Mouse (Mus musculus): Measurements from ENCODE around the gene Reg4.

Gene Reg4

DNA sequence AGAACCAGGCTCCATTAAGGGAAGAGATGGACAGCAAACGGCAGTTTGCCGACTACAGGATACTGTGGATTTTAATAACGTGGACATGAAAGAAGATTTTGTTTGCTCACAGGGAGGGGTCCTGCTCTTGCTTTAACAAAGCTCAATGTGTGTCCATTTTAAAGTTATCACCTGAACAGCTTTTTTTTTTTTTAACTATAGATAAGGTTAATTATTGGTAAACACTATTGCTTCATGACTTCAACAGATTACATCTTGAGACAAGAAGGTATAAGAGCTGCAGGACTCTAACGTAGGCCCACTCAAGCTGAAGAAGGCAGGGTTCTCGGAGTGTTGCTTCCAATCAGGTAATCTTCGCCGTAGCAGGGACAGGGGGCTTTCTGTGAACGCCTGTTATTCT lies at the start of gene Reg4:
TSS of gene Reg4 (plus strand) at position 301 of the 400 bp plus-strand sequence.
- DNase-seq (ENCODE audit: low spot score), result no peak

DNA sequence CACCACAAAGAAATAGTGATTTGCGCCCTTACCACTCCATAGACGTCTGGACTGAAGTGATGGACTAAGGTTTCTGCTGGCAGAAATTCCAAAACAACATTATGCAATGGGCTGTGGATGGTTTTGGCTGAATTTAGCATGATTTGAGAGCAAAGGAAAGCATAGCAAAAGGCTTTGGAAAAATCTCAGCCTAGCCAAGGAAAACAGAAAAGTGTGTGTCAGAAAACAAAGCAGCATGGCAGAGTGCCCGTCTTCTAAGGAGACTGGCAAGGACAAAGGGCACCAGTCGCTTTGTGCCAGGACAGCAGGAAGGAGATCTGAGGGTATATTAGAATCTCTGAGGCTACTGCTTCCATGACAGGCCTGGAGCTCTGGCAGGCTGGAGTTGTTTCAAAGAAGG lies 43.6 kb upstream of the Reg4 start:
- no peak for DNase-seq (ENCODE audit: low spot score)

DNA sequence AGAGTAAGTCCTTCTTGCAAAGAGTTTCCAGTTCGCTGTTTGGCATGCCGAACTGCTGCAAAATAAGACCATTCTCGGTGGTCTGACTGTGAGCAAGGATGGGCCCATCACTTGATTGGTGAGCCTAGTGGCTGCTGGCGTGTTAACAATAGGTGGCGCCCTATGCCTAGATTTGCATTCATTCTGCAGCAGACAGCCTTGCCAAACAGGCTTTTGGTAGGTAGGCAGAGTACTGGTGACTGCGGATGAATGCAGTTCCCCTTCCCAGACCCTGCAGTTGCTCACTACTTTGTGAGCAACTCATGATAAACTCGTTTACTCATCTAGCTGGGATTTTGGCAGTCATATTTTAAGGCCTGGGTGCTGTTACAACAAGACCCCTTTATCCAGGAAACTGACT lies 41.2 kb upstream of the Reg4 start:
- DNase-seq (ENCODE audit: low spot score), result peak; percentile 46

GRCm38 (mm10) chr3:98185163-98185714 lies 36.7 kb upstream of the Reg4 start:
- DNase-seq (ENCODE audit: low spot score), result no peak

GRCm38 (mm10) chr3:98187777-98188176 lies 34.2 kb upstream of the Reg4 start:
- no peak for DNase-seq (ENCODE audit: low spot score)

GRCm38 (mm10) chr3:98197711-98198532 lies 24.0 kb upstream of the Reg4 start:
- no peak for DNase-seq (ENCODE audit: low spot score)

- DNase-seq (ENCODE audit: low spot score), result no peak
These were observed 22.2 kb upstream of the Reg4 start for GRCm38 (mm10) chr3:98199747-98200146.

GRCm38 (mm10) chr3:98203282-98203681 lies 18.7 kb upstream of the Reg4 start:
- DNase-seq (ENCODE audit: low spot score), result no peak

- no peak for DNase-seq (ENCODE audit: low spot score)
These were observed 15.0 kb upstream of the Reg4 start for GRCm38 (mm10) chr3:98206977-98207376.

- DNase-seq (ENCODE audit: low spot score), result no peak
These were observed 12.8 kb upstream of the Reg4 start for GRCm38 (mm10) chr3:98209161-98209560.

DNA sequence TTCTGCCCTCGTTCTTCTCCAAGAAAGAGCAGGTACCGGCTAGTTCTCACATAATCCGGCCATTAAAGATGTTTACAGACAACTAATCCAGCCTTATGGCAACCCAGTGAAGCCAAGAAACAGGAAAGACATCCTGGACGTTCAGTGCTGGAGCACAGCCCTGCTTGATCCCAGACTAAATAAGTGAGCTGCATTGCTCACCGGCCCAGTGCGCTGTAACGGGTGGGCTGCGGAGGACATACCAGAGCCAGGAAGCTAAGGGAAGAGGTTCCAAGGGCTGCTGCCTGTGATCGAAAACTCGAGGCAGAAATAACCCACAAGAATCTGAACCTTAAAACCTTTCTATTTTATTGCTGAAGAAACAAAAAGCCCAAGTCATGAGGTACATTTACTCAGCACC lies 11.1 kb upstream of the Reg4 start:
- DNase-seq (ENCODE audit: low spot score), result no peak

DNA sequence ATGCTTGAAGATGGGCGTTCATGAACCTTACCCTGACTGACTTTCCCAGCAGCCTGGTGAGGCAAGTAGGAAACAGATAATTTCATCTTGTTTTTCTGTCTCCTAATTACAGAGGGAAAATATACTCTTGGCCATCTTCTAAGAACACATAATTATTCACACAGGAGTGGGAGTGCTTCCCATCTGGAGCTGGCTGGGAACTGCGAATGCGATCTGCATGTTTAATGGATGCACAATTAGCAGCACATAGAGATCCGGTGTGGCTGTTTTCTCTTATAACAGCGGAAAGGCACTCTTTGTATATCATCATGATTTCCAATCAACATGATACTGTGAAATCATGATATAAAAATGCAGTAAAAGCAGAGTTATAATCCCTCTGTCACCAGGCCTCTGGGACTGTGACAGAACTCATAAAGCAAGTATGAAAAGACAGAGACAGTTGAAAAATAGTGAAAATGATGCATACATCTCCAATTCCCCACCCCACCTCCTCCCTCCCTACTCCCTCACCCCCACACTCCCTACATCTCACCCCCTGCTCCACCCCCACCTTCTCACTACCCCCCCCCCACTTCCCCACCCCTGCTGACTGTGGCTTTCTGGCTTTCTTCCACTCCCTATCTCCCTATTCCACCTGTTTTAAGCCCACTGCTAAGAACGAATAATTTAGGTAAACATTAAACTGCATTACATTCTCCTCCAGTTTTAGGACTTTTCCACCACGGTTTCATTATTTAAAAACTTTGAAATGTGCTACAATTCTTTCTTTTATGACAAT lies 10.5 kb upstream of the Reg4 start:
- peak; percentile 79 for DNase-seq (ENCODE audit: low spot score)

GRCm38 (mm10) chr3:98216296-98216695 lies 5.7 kb upstream of the Reg4 start:
- DNase-seq (ENCODE audit: low spot score), result no peak

- no peak for DNase-seq (ENCODE audit: low spot score)
These were observed 1.3 kb downstream of the Reg4 start for GRCm38 (mm10) chr3:98223263-98223662.

- DNase-seq (ENCODE audit: low spot score), result peak; percentile 40
These were observed 2.0 kb downstream of the Reg4 start for GRCm38 (mm10) chr3:98223783-98224580.

DNA sequence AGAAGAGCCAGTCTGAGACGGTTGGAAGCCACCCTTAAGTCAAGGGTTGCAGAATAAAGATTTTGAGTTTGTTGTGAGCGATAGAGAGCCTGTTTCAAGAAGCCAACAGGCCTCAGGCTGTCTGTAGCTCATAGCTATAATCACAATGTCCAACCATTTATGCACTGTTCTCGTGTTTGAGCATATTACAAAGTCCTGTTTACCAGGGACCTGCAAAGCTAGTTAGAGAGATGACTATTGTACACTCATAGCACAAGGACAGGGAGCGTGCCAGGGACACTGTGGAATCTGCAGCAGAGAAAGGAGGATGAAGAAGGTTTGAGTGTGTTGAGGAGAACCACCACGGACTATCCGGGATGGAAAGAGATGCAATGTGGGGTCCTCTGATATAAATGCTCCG lies 3.0 kb downstream of the Reg4 start:
- DNase-seq (ENCODE audit: low spot score), result no peak

DNA sequence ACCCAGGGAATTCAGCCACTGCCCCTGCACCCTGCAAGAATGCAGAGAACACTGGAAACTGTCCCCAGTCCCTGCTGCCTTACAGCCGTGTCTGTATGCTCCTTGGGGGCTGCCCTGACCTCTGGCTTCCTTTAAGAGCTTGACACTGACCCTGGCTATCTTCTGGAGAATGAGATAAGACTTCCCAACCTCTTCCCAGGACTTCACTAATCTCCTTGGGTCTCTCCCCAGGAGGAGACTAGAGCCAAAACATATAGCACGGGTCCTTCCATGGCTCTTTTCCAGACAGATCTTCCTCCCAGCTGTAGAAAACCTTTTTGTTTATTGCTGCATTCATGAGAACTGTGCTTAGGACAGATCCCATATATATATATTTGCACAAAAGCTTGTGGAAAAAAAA lies 3.8 kb downstream of the Reg4 start:
- DNase-seq (ENCODE audit: low spot score), result no peak

GRCm38 (mm10) chr3:98226988-98227610 lies 5.1 kb downstream of the Reg4 start:
- peak; percentile 61 for DNase-seq (ENCODE audit: low spot score)

GRCm38 (mm10) chr3:98227763-98228162 lies 5.8 kb downstream of the Reg4 start:
- DNase-seq (ENCODE audit: low spot score), result no peak

- DNase-seq (ENCODE audit: low spot score), result no peak
These were observed 8.0 kb downstream of the Reg4 start for GRCm38 (mm10) chr3:98229943-98230342.

DNA sequence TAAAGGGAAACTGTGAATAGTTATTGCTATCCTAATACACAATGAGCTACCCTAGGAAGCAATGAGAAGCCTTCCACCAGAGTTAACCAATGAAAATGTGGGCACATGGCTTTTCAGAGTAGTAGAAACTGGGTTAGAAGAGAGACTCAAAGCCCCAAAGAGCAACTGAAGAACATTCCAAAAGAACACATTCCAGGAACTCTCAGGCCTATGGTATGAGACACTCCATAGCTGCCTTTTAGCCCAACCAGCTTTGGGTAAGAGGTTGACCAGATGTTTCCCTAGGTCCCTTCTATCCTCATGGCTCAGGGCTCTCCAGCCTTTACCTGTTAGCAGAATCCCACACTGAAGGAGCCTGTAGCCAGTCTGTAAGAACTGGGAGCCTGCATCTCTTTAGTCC lies 11.5 kb downstream of the Reg4 start:
- DNase-seq (ENCODE audit: low spot score), result no peak

DNA sequence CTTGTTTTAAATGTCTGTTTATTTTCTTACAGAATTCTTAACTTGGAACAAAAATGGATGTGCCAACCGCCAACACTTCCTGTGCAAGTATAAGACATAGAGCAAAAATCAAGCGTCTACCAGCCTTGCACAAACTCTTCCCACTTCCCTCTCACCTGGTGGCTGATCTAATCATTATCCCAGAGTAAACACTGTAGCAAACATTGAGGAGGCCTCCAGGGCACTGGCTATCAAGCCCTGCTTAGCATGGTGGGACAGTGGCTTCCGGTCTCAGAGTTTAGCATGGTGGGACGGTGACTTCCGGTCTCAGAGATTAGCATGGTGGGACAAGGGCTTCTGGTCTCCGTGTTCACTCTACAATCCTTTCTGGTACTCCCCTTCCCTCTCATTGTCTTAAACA lies 14.3 kb downstream of the Reg4 start:
- DNase-seq (ENCODE audit: low spot score), result no peak
